Mouse (Mus musculus) midbrain, embryonic 12.5 days (tissue): ENCODE measurements around the gene Tlr9. TPM values are rescaled to one million over a fixed set of nuclear protein-coding genes. Genes with fewer than 3 reads are reported as not detected.

Experiments used
- ATAC-seq: fragments of 200-750 bp; cut with Nextera tagmentation; 2 replicates; pipeline ENCODE4 v1.8.0; 2017; ENCODE audit warnings: low read depth, moderate TSS enrichment, moderate library complexity; ENCODE audit not compliant: low FRiP score
- H3K27ac ChIP-seq: fragments of 300-500 bp; sonication (generic); replicated peaks from 2 replicates; pipeline ENCODE4 v1.5.1; 2016; ENCODE audit warnings: mild to moderate bottlenecking
- H3K27me3 ChIP-seq: fragments of 300-500 bp; sonication (generic); 2 replicates; pipeline ENCODE4 v1.6.1; 2016; ENCODE audit warnings: mild to moderate bottlenecking
- H3K36me3 ChIP-seq: fragments of 300-500 bp; sonication (generic); 2 replicates; pipeline ENCODE4 v1.6.1; 2016
- H3K4me1 ChIP-seq: fragments of 300-500 bp; sonication (generic); 2 replicates; pipeline ENCODE4 v1.6.1; 2016
- H3K4me2 ChIP-seq: fragments of 300-500 bp; sonication (generic); replicated peaks from 2 replicates; pipeline ENCODE4 v1.6.1; 2016; ENCODE audit warnings: mild to moderate bottlenecking, moderate library complexity
- H3K4me3 ChIP-seq: fragments of 300-500 bp; sonication (generic); 2 replicates; pipeline ENCODE4 v1.5.1; 2016; ENCODE audit warnings: mild to moderate bottlenecking
- H3K9ac ChIP-seq: fragments of 300-500 bp; sonication (generic); replicated peaks from 2 replicates; pipeline ENCODE4 v1.6.1; 2016; ENCODE audit warnings: mild to moderate bottlenecking, moderate library complexity
- H3K9me3 ChIP-seq: fragments of 300-500 bp; sonication (generic); 2 replicates; pipeline ENCODE4 v1.6.1; 2016; ENCODE audit warnings: mild to moderate bottlenecking
- WGBS: fragments of 180-500 bp; shearing (Covaris S2); methylation state at CpG from one replicate; pipeline ENCODE4 v1.1.7; 2016; 5-methylcytosine and 5-hydroxymethylcytosine counted together
- polyA plus RNA-seq: library from polyadenylated mRNA; unstranded; fragments of >200 nt; fragmentation: Nextera tagmentation; extraction: Ambion mirVana; gene quantifications from 2 replicates; pipeline ENCODE4 v1.2.1, GENCODE M21; 2016

Tlr9 gene
- polyA plus RNA-seq, 1 experiment from 2014 or later, result not detected

GRCm38 (mm10) chr9:106225469-106226150 is 3.2 kb downstream of the Tlr9 start:
- no peak overlapping the region; the same call in 1 of the 2 replicates for H3K27ac ChIP-seq
- 62% methylated on average over 24 of the region's 24 CpGs for WGBS
- no peaks in the 10 kb centered on the region for H3K36me3 ChIP-seq
- peak overlapping the region; percentile 41 for H3K4me3 ChIP-seq
- ATAC-seq, result 0 out of 2 replicates have a peak, but pooled peaks have one; percentile 19
- peaks cover 11% of the 10 kb centered on the region for H3K4me1 ChIP-seq
- H3K27me3 ChIP-seq, result peaks cover 22% of the 10 kb centered on the region
- H3K4me2 ChIP-seq, result peak overlapping the region; percentile 72
- no peaks in the 10 kb centered on the region for H3K9me3 ChIP-seq
- peak overlapping the region; percentile 50 for H3K9ac ChIP-seq

GRCm38 (mm10) chr9:106226151-106226682 is 3.8 kb downstream of the Tlr9 start:
- ATAC-seq, result peak; percentile 78
- no peak overlapping the region; the same call in 1 of the 2 replicates for H3K27ac ChIP-seq
- peak overlapping the region; percentile 41 for H3K4me3 ChIP-seq
- no peaks in the 10 kb centered on the region for H3K36me3 ChIP-seq
- H3K27me3 ChIP-seq, result peaks cover 22% of the 10 kb centered on the region
- WGBS, result 5% methylated on average over 34 of the region's 34 CpGs
- no peaks in the 10 kb centered on the region for H3K9me3 ChIP-seq
- H3K4me1 ChIP-seq, result peaks cover 11% of the 10 kb centered on the region
- peak overlapping the region; percentile 50 for H3K9ac ChIP-seq
- peak overlapping the region; percentile 72 for H3K4me2 ChIP-seq

- H3K9me3 ChIP-seq, result no peaks in the 10 kb centered on the region
- no peak overlapping the region for H3K4me3 ChIP-seq
- no peak overlapping the region for H3K4me2 ChIP-seq
- no peak for ATAC-seq
- 70% methylated on average over 8 of the region's 8 CpGs for WGBS
- peaks cover 22% of the 10 kb centered on the region for H3K27me3 ChIP-seq
- peaks cover 6% of the 10 kb centered on the region for H3K36me3 ChIP-seq
- H3K27ac ChIP-seq, result no peak overlapping the region
- H3K9ac ChIP-seq, result no peak overlapping the region
- H3K4me1 ChIP-seq, result peaks cover 11% of the 10 kb centered on the region
Measured at GRCm38 (mm10) chr9:106227790-106228429, 5.5 kb downstream of the Tlr9 start.

GRCm38 (mm10) chr9:106230051-106230733 is 7.8 kb downstream of the Tlr9 start:
- peaks cover 16% of the 10 kb centered on the region for H3K27me3 ChIP-seq
- ATAC-seq, result no peak
- no peak overlapping the region for H3K4me3 ChIP-seq
- H3K4me2 ChIP-seq, result no peak overlapping the region
- WGBS, result 86% methylated on average over 7 of the region's 9 CpGs
- H3K36me3 ChIP-seq, result peaks cover 28% of the 10 kb centered on the region
- H3K27ac ChIP-seq, result no peak overlapping the region
- H3K4me1 ChIP-seq, result peaks cover 11% of the 10 kb centered on the region
- no peak overlapping the region for H3K9ac ChIP-seq
- H3K9me3 ChIP-seq, result no peaks in the 10 kb centered on the region

GRCm38 (mm10) chr9:106230734-106231106 is 8.3 kb downstream of the Tlr9 start:
- Histone ChIP-seq H3K27me3 (peaks cover 10% of the 10 kb centered on the region), H3K4me2 (no peak overlapping the region), H3K9me3 (no peaks in the 10 kb centered on the region), H3K4me1 (peaks cover 9% of the 10 kb centered on the region), H3K27ac (no peak overlapping the region), H3K36me3 (peaks cover 33% of the 10 kb centered on the region), H3K9ac (no peak overlapping the region), H3K4me3 (no peak overlapping the region)
- ATAC-seq, result no peak
- 69% methylated on average over 3 of the region's 3 CpGs for WGBS

- Histone ChIP-seq H3K4me1 (peaks cover 4% of the 10 kb centered on the region), H3K36me3 (peaks cover 38% of the 10 kb centered on the region), H3K4me2 (no peak overlapping the region), H3K9ac (no peak overlapping the region), H3K4me3 (no peak overlapping the region), H3K27me3 (peaks cover 8% of the 10 kb centered on the region), H3K9me3 (no peaks in the 10 kb centered on the region), H3K27ac (no peak overlapping the region)
- ATAC-seq, result no peak
- 81% methylated on average over 7 of the region's 7 CpGs for WGBS
Measured at GRCm38 (mm10) chr9:106231220-106231619, 8.8 kb downstream of the Tlr9 start.

- WGBS, result 75% methylated on average over 4 of the region's 4 CpGs
Measured at GRCm38 (mm10) chr9:106231816-106232215, 9.4 kb downstream of the Tlr9 start.

GRCm38 (mm10) chr9:106232956-106233355 is 10.6 kb downstream of the Tlr9 start:
- H3K36me3 ChIP-seq, result peaks cover 55% of the 10 kb centered on the region

More at GRCm38 (mm10) chr9:106231816-106232215, 9.4 kb downstream of the Tlr9 start:
- Histone ChIP-seq H3K9me3 (no peaks in the 10 kb centered on the region), H3K27me3 (peaks cover 3% of the 10 kb centered on the region), H3K4me1 (no peaks in the 10 kb centered on the region), H3K9ac (no peak overlapping the region), H3K27ac (no peak overlapping the region), H3K36me3 (peaks cover 44% of the 10 kb centered on the region), H3K4me3 (no peak overlapping the region), H3K4me2 (no peak overlapping the region)
- no peak for ATAC-seq

GRCm38 (mm10) chr9:106233953-106234352 is 11.6 kb downstream of the Tlr9 start:
- Histone ChIP-seq H3K4me1 (no peaks in the 10 kb centered on the region), H3K27me3 (no peaks in the 10 kb centered on the region), H3K4me3 (no peak overlapping the region), H3K9ac (no peak overlapping the region), H3K36me3 (peaks cover 65% of the 10 kb centered on the region), H3K27ac (no peak overlapping the region), H3K4me2 (no peak overlapping the region), H3K9me3 (no peaks in the 10 kb centered on the region)
- WGBS, result 85% methylated on average over 6 of the region's 6 CpGs
- no peak for ATAC-seq

More at GRCm38 (mm10) chr9:106232956-106233355, 10.6 kb downstream of the Tlr9 start:
- no peak for ATAC-seq
- 90% methylated on average over 3 of the region's 3 CpGs for WGBS
- Histone ChIP-seq H3K27ac (no peak overlapping the region), H3K9ac (no peak overlapping the region), H3K4me2 (no peak overlapping the region), H3K4me3 (no peak overlapping the region), H3K9me3 (no peaks in the 10 kb centered on the region), H3K27me3 (no peaks in the 10 kb centered on the region), H3K4me1 (no peaks in the 10 kb centered on the region)

- no peaks in the 10 kb centered on the region for H3K9me3 ChIP-seq
- WGBS, result 94% methylated on average over 23 of the region's 23 CpGs
- H3K27me3 ChIP-seq, result no peaks in the 10 kb centered on the region
- peaks cover 77% of the 10 kb centered on the region for H3K36me3 ChIP-seq
- no peaks in the 10 kb centered on the region for H3K4me1 ChIP-seq
- ATAC-seq, result no peak
- H3K4me3 ChIP-seq, result no peak overlapping the region
- no peak overlapping the region for H3K27ac ChIP-seq
- no peak overlapping the region for H3K9ac ChIP-seq
- H3K4me2 ChIP-seq, result no peak overlapping the region
Measured at GRCm38 (mm10) chr9:106235194-106235830, 12.9 kb downstream of the Tlr9 start.

- no peak for ATAC-seq
- no peaks in the 10 kb centered on the region for H3K9me3 ChIP-seq
- H3K4me2 ChIP-seq, result no peak overlapping the region
- no peak overlapping the region for H3K4me3 ChIP-seq
- WGBS, result 93% methylated on average over 23 of the region's 23 CpGs
- no peak overlapping the region for H3K27ac ChIP-seq
- H3K36me3 ChIP-seq, result peaks cover 86% of the 10 kb centered on the region
- no peaks in the 10 kb centered on the region for H3K4me1 ChIP-seq
- H3K27me3 ChIP-seq, result no peaks in the 10 kb centered on the region
- H3K9ac ChIP-seq, result no peak overlapping the region
Measured at GRCm38 (mm10) chr9:106236156-106236817, 13.9 kb downstream of the Tlr9 start.
